Mouse (Mus musculus) midbrain, embryonic 12.5 days (tissue): ENCODE data around the gene Fam222b. TPM values are rescaled to one million over a fixed set of nuclear protein-coding genes. Genes with fewer than 3 reads are reported as not detected.

Source experiments
- ATAC-seq: fragments of 200-750 bp; cut with Nextera tagmentation; 2 replicates; pipeline ENCODE4 v1.8.0; 2017; ENCODE audit warnings: low read depth, moderate TSS enrichment, moderate library complexity; ENCODE audit not compliant: low FRiP score
- H3K27ac ChIP-seq: fragments of 300-500 bp; sonication (generic); replicated peaks from 2 replicates; pipeline ENCODE4 v1.5.1; 2016; ENCODE audit warnings: mild to moderate bottlenecking
- H3K27me3 ChIP-seq: fragments of 300-500 bp; sonication (generic); 2 replicates; pipeline ENCODE4 v1.6.1; 2016; ENCODE audit warnings: mild to moderate bottlenecking
- H3K36me3 ChIP-seq: fragments of 300-500 bp; sonication (generic); 2 replicates; pipeline ENCODE4 v1.6.1; 2016
- H3K4me1 ChIP-seq: fragments of 300-500 bp; sonication (generic); 2 replicates; pipeline ENCODE4 v1.6.1; 2016
- H3K4me2 ChIP-seq: fragments of 300-500 bp; sonication (generic); replicated peaks from 2 replicates; pipeline ENCODE4 v1.6.1; 2016; ENCODE audit warnings: mild to moderate bottlenecking, moderate library complexity
- H3K4me3 ChIP-seq: fragments of 300-500 bp; sonication (generic); 2 replicates; pipeline ENCODE4 v1.5.1; 2016; ENCODE audit warnings: mild to moderate bottlenecking
- H3K9ac ChIP-seq: fragments of 300-500 bp; sonication (generic); replicated peaks from 2 replicates; pipeline ENCODE4 v1.6.1; 2016; ENCODE audit warnings: mild to moderate bottlenecking, moderate library complexity
- H3K9me3 ChIP-seq: fragments of 300-500 bp; sonication (generic); 2 replicates; pipeline ENCODE4 v1.6.1; 2016; ENCODE audit warnings: mild to moderate bottlenecking
- WGBS: fragments of 180-500 bp; shearing (Covaris S2); methylation state at CpG from one replicate; pipeline ENCODE4 v1.1.7; 2016; 5-methylcytosine and 5-hydroxymethylcytosine counted together
- polyA plus RNA-seq: library from polyadenylated mRNA; unstranded; fragments of >200 nt; fragmentation: Nextera tagmentation; extraction: Ambion mirVana; gene quantifications from 2 replicates; pipeline ENCODE4 v1.2.1, GENCODE M21; 2016

Fam222b gene
- polyA plus RNA-seq, 1 experiment from 2014 or later = 27.4 TPM

DNA sequence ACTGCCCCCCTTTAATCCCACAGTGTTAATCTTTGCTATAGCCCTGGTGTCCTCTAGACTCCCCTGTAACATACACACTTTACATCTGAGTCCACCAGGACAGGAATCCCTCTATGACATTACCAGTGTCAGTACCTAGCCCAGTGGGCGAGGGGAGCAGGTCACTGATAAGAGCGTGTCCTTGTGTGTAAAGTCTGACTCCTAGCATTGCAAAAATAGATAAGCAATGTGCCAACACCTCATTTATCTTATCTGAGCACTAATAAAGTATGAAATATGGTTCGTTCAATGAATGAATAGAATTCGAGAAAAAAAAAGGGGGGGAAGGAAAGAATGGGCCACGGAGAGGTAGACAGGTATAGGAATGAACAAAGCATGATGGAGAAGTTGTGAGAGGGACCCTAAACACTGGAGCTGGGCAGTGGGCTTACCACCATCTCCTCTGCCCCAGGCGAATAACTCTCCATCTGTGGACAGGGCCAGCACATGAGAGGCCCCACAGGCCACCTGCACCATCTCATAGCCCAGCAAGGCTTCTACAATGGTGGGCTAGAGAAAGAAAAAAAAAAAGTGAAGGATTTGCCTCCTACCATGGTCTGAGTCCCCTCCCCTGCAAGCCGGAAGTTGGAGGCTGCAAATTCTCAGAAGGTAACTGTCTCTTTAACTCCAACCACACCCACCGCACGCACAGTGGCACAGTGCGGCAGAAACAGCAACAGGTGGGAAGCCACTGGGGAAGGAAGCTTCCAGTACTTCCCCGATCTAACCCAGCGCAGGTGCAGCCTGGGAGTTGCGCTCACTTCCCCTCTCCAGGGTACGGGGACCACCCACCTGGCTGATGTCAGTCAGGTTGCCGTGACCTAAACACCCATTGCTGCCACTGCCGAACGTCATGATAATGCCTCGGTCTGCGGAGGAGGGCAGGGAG lies 74.3 kb downstream of the Fam222b start:
- H3K9ac ChIP-seq = no peak overlapping the region
- peaks cover 17% of the 10 kb centered on the region for H3K27me3 ChIP-seq
- no peak overlapping the region for H3K27ac ChIP-seq
- ATAC-seq = no peak
- H3K4me2 ChIP-seq = no peak overlapping the region
- H3K4me3 ChIP-seq = no peak overlapping the region
- H3K36me3 ChIP-seq = no peaks in the 10 kb centered on the region
- H3K4me1 ChIP-seq = peaks cover 7% of the 10 kb centered on the region
- WGBS = 69% methylated on average over 19 of the region's 19 CpGs
- no peaks in the 10 kb centered on the region for H3K9me3 ChIP-seq

DNA sequence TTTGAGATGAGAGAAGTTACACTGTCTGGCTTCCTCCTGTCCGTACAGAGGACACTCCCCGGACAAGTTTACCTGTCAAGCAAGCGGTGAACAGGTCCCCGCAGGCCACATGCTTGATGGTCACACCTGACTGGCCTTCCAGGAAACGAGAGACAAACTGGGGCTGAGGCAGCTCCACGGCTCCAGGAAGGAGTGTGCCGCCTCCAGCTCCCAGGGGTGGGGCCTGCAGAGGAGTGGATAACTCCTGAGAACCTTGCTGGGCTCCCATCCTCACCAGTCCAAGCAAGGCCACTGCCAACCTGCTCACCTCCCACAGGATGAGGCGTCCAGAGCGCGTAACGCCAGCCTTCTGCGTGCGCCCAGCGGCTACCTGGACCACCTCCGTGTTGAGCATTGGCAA lies 75.8 kb downstream of the Fam222b start:
- Histone ChIP-seq H3K4me3 (no peak overlapping the region), H3K9me3 (no peaks in the 10 kb centered on the region), H3K36me3 (no peaks in the 10 kb centered on the region), H3K4me2 (no peak overlapping the region), H3K27ac (no peak overlapping the region), H3K9ac (no peak overlapping the region), H3K4me1 (peaks cover 7% of the 10 kb centered on the region), H3K27me3 (peaks cover 17% of the 10 kb centered on the region)
- ATAC-seq = no peak
- WGBS = 89% methylated on average over 15 of the region's 15 CpGs

DNA sequence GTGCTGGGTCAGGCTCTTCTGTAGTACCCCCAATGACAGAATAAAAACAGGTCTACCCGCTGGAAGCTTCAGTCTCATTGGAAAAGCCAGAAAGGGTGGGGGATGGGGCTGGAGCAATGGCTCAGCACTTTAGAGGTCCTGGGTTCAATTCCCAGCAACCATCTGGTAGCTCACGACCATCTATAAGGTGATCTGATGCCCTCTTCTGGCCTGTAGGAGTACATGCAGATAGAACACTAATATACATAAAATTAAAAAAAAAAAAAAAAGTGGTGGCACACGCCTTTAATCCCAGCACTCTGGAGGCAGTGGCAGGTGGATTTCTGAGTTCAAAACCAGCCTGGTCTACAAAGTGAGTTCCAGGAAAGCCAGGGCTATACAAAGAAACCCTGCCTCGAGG lies 76.9 kb downstream of the Fam222b start:
- H3K27ac ChIP-seq = no peak overlapping the region
- peaks cover 17% of the 10 kb centered on the region for H3K27me3 ChIP-seq
- no peaks in the 10 kb centered on the region for H3K9me3 ChIP-seq
- H3K36me3 ChIP-seq = no peaks in the 10 kb centered on the region
- no peak overlapping the region for H3K4me3 ChIP-seq
- H3K4me2 ChIP-seq = no peak overlapping the region
- H3K9ac ChIP-seq = no peak overlapping the region
- ATAC-seq = no peak
- WGBS = 62% methylated on average over 4 of the region's 4 CpGs
- H3K4me1 ChIP-seq = no peaks in the 10 kb centered on the region

DNA sequence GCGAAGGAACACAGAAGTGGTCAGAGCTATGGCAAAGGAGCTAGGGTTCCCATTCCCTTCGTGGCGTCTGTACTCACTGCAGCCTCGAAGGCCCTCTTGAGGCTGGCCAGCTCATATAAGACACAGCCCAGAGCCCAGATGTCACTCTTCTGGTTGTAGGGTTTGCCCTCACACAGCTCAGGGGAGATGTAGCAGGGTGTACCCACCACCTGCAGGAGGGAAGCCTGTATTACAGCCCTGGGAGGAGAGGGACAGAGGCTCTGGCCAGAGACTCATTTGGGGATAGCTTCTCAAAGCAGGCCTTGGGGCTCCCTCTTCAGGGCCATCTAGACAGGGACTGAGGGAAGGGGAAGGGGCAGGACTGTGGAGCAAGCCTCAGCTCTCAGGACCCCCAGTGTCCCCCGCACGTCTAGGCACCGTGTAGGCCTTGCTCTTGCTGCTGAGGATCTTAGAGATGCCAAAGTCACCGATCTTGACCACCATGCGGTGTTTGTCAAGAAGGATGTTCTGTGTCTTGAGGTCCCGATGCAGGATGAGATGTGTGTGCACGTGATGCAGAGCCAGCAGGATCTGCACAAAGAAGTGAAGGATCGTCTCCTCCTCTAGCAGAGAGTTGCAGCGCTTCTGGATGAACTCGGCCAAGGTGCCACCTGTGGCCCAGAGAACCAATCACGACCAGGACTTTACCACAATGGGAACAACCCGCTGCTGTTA lies 77.7 kb downstream of the Fam222b start:
- H3K27me3 ChIP-seq = peaks cover 16% of the 10 kb centered on the region
- no peaks in the 10 kb centered on the region for H3K36me3 ChIP-seq
- no peak for ATAC-seq
- no peaks in the 10 kb centered on the region for H3K9me3 ChIP-seq
- H3K27ac ChIP-seq = no peak overlapping the region
- H3K4me1 ChIP-seq = peaks cover 6% of the 10 kb centered on the region
- WGBS = 82% methylated on average over 16 of the region's 16 CpGs
- no peak overlapping the region for H3K4me3 ChIP-seq
- no peak overlapping the region for H3K4me2 ChIP-seq
- H3K9ac ChIP-seq = no peak overlapping the region

DNA sequence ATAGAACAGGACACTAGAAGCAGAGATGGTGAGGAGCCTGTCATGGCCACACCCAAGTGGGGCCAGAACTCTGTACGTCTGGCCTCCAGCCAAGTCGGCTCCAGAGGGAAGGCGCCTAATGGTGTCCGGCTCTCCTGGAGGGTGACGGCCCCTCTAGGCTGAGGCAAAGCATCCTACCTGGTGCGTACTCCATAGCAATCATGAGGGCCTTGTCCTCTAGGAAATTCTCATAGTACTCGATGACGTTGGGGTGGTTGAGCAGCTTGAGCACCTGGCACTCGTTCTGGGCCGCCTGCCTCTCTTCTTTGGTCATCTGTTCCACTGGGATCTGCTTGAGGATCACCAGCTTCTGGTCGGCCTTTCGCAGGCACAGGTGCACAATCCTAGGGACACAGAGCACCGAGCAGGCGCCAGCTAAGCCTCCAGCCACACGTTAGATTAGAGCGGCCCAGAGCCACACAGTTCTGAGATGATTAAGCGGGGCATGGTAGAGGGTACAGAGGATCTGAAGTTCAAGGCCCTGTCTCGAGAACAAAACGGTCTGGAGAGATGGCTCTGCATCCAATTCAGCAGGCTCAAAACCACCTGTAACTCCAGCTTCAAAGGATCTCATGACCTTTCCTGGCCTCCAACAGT lies 78.4 kb downstream of the Fam222b start:
- ATAC-seq = no peak
- no peak overlapping the region for H3K27ac ChIP-seq
- H3K4me1 ChIP-seq = peaks cover 12% of the 10 kb centered on the region
- no peak overlapping the region for H3K9ac ChIP-seq
- H3K4me3 ChIP-seq = no peak overlapping the region
- no peaks in the 10 kb centered on the region for H3K36me3 ChIP-seq
- H3K4me2 ChIP-seq = no peak overlapping the region
- WGBS = 89% methylated on average over 19 of the region's 19 CpGs
- peaks cover 10% of the 10 kb centered on the region; the same call in 1 of the 2 replicates for H3K27me3 ChIP-seq
- H3K9me3 ChIP-seq = no peaks in the 10 kb centered on the region

DNA sequence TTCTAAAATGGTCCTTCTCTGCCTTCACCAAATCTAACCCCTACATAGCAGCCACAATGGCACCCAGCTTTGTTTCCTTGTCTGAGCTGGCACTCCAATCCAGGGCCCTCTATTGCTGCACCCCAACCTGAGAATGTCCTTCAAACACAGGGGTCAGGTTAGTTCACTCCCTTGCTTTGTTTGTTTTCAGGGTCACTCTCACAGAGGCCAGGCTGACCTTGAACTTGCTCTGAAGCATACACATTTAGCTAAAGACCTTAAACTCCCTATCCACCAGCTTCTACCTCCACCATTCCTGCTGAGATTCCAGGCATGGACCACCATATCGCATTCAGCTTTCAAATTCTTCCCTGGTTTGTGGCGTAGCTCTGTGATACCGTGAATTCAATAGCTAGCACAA lies 80.0 kb downstream of the Fam222b start:
- Histone ChIP-seq H3K27ac (no peak overlapping the region), H3K4me1 (peaks cover 24% of the 10 kb centered on the region), H3K27me3 (peaks cover 7% of the 10 kb centered on the region; the same call in 1 of the 2 replicates), H3K9me3 (no peaks in the 10 kb centered on the region), H3K4me3 (no peak overlapping the region), H3K36me3 (peaks cover 2% of the 10 kb centered on the region), H3K4me2 (no peak overlapping the region), H3K9ac (no peak overlapping the region)
- 87% methylated on average over 3 of the region's 3 CpGs for WGBS
- no peak for ATAC-seq

DNA sequence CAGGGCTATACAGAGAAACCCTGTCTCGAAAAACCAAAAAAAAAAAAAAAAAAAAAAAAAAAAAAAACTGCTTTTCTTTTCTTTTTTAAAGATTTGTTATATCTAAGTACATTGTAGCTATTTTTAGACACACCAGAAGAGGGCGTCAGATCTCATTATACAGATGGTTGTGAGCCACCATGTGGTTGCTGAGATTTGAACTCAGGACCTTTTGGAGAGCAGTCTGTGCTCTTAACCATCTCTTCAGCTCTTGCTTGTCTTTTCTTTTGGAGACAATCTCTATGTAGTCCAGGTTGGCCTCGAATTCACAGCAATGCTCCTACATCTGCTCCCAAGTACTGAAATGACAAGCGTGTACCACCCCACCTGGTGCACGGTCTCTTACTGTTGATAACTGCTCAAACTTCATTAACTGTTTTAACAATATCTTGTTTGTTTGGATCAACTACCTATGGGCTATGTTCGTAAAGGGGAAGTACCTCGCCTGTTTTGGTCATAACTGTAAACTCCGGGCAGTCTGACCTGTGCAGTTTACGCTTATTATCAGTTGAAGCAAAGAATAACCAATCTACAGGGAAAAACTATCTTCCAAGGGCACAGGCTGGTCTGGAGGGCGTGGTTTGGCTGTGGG lies 81.4 kb downstream of the Fam222b start:
- Histone ChIP-seq H3K4me2 (peak overlapping the region; percentile 83), H3K36me3 (peaks cover 16% of the 10 kb centered on the region), H3K9ac (peak overlapping the region; percentile 51; the same call in 1 of the 2 replicates), H3K4me1 (peaks cover 36% of the 10 kb centered on the region), H3K27me3 (peaks cover 7% of the 10 kb centered on the region; the same call in 1 of the 2 replicates), H3K9me3 (no peaks in the 10 kb centered on the region), H3K27ac (peak overlapping the region; percentile 67), H3K4me3 (peak overlapping the region; percentile 68)
- no peak; the same call in 1 of the 2 replicates for ATAC-seq
- 7% methylated on average over 9 of the region's 10 CpGs for WGBS

DNA sequence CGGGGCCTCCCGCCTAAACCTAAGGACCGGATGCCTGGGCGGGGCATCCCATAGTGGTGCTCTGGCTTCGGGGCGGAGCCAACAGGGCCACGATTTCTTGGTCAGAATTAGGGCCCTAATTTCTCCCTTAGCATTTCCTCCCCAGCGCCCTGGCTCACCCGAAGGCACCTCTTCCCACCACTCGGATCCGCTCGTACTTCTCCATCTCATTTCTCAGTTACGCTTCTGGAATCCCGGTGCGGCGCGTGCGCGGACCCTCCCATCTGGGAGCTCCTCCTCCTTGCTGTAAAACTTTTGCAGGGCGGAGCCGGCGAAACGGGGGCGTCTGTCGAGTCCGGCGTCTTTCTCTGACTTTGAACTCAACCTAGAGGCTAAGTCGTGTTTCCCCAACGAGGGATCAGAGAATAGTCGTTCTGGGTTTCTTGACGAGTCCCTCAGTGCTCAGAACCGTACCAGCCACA lies 82.0 kb downstream of the Fam222b start, which contains the start of the genes Nek8 and Tlcd1:
Gene Nek8 (minus strand): TSS at position 274 of the 461 bp plus-strand sequence.
Gene Tlcd1 (plus strand): TSS at position 310 of the 461 bp plus-strand sequence.
- H3K4me2 ChIP-seq = peak within 1 kb of the TSS; percentile 83
- H3K36me3 ChIP-seq = peaks cover 21% of the 10 kb centered on the region
- under 1% methylated on average over 32 of the region's 32 CpGs for WGBS
- H3K27me3 ChIP-seq = peaks cover 7% of the 10 kb centered on the region; the same call in 1 of the 2 replicates
- peak within 1 kb of the TSS; percentile 90 for H3K27ac ChIP-seq
- H3K9me3 ChIP-seq = no peaks in the 10 kb centered on the region
- peak within 1 kb of the TSS; percentile 68 for H3K4me3 ChIP-seq
- H3K9ac ChIP-seq = peak within 1 kb of the TSS; percentile 51
- H3K4me1 ChIP-seq = peaks cover 36% of the 10 kb centered on the region
- ATAC-seq = peak; percentile 54

DNA sequence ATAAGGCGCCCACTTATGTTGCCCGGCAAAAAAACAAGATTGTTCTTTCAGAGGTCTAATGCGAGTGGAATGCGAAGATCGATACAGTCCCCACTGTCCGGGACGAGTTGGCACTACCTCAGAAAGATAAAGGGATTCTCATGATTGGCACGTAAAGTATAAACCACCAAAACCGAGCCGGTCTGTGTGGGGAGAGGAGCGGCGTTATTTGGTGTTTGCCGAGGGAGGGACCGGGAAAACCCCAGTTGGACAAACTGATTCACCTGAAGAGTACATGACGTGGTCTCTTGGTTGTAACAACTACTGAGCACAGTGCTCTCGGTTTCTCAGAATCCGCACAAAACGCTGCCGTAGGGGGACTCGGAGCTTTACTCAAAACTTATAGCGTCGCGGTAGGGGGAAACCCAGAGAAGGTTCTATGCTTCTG lies 82.5 kb downstream of the Fam222b start:
- ATAC-seq = no peak
- WGBS = 2% methylated on average over 23 of the region's 23 CpGs
- Histone ChIP-seq H3K4me1 (peaks cover 41% of the 10 kb centered on the region), H3K9me3 (no peaks in the 10 kb centered on the region), H3K4me3 (peak overlapping the region; percentile 68), H3K4me2 (peak overlapping the region; percentile 83), H3K27me3 (peaks cover 7% of the 10 kb centered on the region; the same call in 1 of the 2 replicates), H3K36me3 (peaks cover 26% of the 10 kb centered on the region), H3K27ac (0 out of 2 replicates have a peak overlapping the region, but pooled peaks have one; percentile 67), H3K9ac (peak overlapping the region; percentile 51)

DNA sequence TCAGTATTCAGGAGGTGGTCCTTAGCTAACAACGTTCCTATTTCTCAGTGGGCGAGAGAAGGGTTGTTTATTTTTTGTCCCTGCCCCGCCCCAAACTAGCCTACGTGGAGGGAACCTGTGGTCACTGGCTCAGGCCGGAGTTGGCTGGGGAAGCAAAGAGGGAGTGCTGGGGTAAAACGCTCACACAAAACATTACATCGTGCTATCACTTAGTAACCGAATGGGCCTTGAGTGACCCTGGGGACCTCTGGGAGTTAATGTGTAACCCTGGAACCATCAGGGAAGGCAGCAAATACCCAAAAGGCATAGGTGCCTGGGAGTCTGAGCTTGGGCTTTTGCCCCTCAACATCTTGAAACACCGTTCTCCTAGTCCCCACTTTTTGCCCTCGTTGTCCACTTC lies 83.0 kb downstream of the Fam222b start:
- peaks cover 7% of the 10 kb centered on the region; the same call in 1 of the 2 replicates for H3K27me3 ChIP-seq
- H3K4me2 ChIP-seq = peak overlapping the region; percentile 83
- peaks cover 30% of the 10 kb centered on the region for H3K36me3 ChIP-seq
- peak overlapping the region; percentile 90; the same call in 1 of the 2 replicates for H3K27ac ChIP-seq
- H3K9me3 ChIP-seq = no peaks in the 10 kb centered on the region
- H3K9ac ChIP-seq = no peak overlapping the region; the same call in 1 of the 2 replicates
- ATAC-seq = no peak
- H3K4me1 ChIP-seq = peaks cover 46% of the 10 kb centered on the region
- peak overlapping the region; percentile 68 for H3K4me3 ChIP-seq
- WGBS = 2% methylated on average over 10 of the region's 10 CpGs
